Mouse (Mus musculus): ENCODE data around the gene Serinc5.

GRCm38 (mm10) chr13:92588704-92589103 is 22.2 kb upstream of the Serinc5 start:
- TF ChIP-seq EP300 (IDR thresholded peaks at IDR 0.05; ENCODE audit: insufficient read depth, low read depth, low read length): no peak
- TF ChIP-seq POLR2A (IDR thresholded peaks at IDR 0.05; ENCODE audit: insufficient read depth, low read length): no peak
- TF ChIP-seq CTCF (IDR thresholded peaks at IDR 0.05; ENCODE audit: low read depth, low read length): no peak
